Mouse (Mus musculus) bone marrow macrophage, adult 2 months (primary cell): Measurements from ENCODE around the gene Perm1.

Experiments used
- CTCF ChIP-seq: IDR thresholded peaks from 2 replicates; pipeline ENCODE4 v1.5.1; 2012; ENCODE audit warnings: low read depth, mild to moderate bottlenecking, low read length, moderate library complexity
- POLR2A ChIP-seq: IDR thresholded peaks from 2 replicates; pipeline ENCODE4 v1.6.1; 2012; ENCODE audit warnings: mild to moderate bottlenecking, low read depth, low read length, borderline replicate concordance

DNA sequence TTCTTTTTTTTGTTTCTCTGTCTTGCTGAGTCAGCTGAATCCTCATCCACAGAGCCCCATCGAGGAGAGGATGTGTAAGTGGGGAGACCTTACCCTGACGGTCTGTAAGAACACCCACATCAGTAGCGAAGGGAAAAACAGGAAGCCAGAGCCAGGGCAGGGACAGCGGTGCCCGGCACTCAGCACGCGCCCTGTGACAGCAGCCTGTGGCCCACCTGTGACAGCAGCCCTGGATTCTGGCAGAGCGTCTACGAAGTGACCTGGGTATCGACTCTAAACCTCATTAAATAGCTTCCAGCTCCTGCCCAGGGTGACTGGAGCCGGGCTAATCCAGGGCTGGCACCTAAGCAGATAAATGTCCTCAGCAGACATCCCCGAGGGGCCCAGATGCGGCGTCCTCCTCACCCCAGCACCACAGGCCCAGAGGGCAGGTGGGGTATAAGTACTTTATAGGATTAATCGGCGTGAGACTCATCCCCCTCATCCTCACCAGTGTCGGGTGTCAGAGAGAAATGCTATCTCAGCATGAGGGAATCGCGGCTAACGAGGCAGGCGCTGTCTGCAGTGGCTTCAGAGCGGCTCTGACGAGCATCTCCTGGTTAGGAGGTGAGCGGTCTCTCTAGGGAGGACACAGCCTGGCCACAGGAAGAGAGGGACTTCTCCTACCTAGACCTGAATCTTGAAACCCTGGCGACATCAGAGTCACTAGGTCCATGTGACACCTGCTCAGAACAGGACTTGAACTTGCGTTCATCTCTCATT, 39.6 kb downstream of the Perm1 start, which contains the start of gene Samd11:
- no peak for TF ChIP-seq CTCF
- no peak for TF ChIP-seq POLR2A
